Mouse (Mus musculus) heart, postnatal 0 days (tissue): ENCODE data around the gene Trpc1.

Source experiments
- CTCF ChIP-seq: IDR thresholded peaks from 2 replicates; pipeline ENCODE4 v1.5.1; 2016; ENCODE audit warnings: antibody characterized with exemption, control low read depth, low read depth
- EP300 ChIP-seq: IDR thresholded peaks from 2 replicates; pipeline ENCODE4 v1.6.1; 2016; ENCODE audit warnings: antibody characterized with exemption, low read depth

DNA sequence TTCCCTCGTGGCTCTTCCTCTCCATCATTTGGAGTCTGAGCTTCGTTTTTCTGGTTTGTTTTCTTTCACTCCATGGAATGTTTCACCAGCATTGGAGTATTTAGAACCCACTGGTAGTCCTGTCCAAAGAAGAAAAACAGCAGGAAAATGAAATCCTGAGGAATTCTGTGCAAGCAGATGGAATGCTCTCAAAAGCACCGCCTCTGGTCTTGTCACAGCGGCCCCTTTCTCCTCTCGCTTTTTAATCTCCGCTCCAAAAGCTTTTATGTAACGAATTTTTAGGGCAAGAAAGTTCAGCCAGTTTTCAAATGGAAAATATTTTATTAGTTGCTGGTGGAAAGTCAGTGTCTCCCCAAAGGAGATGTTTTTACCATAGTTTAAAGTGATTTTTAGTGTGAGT is 70.2 kb downstream of the Trpc1 start:
- no peak for TF ChIP-seq CTCF
- no peak for TF ChIP-seq EP300
